Mouse (Mus musculus) lung, postnatal 36 days (tissue): ENCODE results near the gene Rdh16.
A peak's percentile ranks its signal among the peaks of the same experiment; 100 is the strongest.
"Not testable (repeated sequence)": the region's sequence is repeated elsewhere in the genome, so short reads cannot be mapped to it uniquely, and the experiment has no call there.

ENCODE experiments used
- DNase-seq: peaks from one replicate; pipeline ENCODE4 v3.0.0; 2022; ENCODE audit warnings: mixed read lengths

Gene Rdh16

GRCm38 (mm10) chr10:127800891-127801290, at the start of gene Rdh16:
Gene Rdh16 (plus strand): TSS chr10:127801152.
- DNase-seq: no peak

- DNase-seq: peak; percentile 72
These were observed 49.4 kb upstream of the Rdh16 start, which contains the start of gene Gpr182 for GRCm38 (mm10) chr10:127751548-127751947. Gene Gpr182 (minus strand): TSS chr10:127751732.

GRCm38 (mm10) chr10:127754566-127755166, 46.3 kb upstream of the Rdh16 start:
- peak; percentile 77 for DNase-seq

- DNase-seq: peak; percentile 34
These were observed 45.7 kb upstream of the Rdh16 start for GRCm38 (mm10) chr10:127755246-127755645.

DNA sequence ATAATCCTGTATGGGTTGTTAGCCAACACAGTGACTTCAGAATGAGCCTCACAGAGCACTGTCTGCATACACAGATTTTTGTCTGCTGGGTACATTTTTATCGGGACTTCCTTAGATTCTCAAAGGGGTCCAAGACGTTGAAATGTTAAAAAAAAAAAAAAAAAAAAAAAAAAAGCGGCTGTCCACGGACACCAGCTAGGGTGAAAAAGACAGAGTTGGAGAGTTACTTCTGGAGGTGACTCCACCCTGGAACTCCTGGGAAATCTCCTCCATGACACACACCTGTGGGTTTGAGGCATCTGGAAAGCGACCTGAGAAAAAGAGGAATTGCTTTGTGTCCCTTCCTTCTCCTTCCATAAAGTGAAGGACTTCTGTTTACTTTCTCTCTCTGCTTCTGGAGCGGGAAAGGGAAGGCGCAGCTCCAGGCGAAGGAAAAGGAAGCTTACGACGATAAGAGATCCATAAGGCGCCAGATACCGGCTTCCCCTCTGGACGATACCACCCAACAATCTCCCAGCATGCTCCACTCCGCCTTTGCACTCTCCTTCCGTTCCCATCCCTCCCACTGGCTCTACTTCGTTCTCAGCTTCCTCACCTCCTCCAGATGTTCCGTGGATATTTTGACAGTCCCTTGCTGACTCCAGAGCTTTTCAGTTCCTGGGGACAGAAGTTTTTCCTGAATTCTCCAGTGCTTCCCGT, 45.0 kb upstream of the Rdh16 start:
- peak; percentile 74 for DNase-seq

DNA sequence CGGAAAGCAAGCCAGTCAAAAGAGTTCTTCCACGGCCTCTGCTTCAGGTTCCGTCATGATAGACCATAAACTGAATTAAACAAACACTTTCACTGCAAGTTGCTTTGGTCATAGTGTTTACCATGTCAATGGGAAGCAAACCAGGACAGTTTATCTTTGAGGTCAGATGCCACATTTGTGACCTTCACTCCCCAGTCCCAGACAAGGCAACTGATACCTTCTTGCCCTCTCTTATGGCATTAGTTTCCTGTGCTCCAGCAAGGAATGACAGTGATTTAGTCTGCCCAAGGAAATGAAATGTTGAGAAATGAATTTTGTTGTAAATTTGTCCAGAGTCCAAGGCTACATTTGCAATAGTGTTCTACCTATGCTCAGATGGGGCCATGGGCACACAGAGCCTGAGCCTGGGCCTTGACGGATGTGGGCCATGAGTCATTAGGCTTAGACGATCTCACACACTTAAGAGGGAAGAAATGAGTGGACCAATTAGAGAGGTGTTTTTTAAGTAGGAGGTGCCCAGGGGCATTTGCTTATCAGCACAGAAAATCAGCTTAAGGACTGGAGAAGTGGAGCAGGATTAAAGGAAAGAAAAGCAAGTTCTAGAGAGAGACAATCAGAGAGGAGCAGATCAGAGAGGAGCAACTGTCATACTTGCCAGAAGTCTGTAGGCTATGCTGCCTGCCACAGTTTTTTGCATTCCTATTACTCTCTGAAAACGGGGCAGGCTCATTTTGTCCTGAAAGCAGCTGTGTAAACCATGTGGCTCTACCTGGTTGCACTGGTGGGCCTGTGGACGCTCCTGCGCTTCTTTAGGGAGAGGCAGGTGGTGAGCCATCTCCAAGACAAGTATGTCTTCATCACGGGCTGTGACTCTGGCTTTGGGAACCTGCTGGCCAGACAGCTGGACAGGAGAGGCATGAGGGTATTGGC, 41.5 kb upstream of the Rdh16 start, which contains the start of the genes Rdh1 and Rdh16f1:
TSS of gene Rdh1 (plus strand) at position 541 of the 930 bp plus-strand sequence.
TSS of gene Rdh16f1 (plus strand) at position 607 of the 930 bp plus-strand sequence.
- DNase-seq: no peak

- not testable (repeated sequence) for DNase-seq
These were observed 38.0 kb upstream of the Rdh16 start for GRCm38 (mm10) chr10:127762926-127763325.

DNA sequence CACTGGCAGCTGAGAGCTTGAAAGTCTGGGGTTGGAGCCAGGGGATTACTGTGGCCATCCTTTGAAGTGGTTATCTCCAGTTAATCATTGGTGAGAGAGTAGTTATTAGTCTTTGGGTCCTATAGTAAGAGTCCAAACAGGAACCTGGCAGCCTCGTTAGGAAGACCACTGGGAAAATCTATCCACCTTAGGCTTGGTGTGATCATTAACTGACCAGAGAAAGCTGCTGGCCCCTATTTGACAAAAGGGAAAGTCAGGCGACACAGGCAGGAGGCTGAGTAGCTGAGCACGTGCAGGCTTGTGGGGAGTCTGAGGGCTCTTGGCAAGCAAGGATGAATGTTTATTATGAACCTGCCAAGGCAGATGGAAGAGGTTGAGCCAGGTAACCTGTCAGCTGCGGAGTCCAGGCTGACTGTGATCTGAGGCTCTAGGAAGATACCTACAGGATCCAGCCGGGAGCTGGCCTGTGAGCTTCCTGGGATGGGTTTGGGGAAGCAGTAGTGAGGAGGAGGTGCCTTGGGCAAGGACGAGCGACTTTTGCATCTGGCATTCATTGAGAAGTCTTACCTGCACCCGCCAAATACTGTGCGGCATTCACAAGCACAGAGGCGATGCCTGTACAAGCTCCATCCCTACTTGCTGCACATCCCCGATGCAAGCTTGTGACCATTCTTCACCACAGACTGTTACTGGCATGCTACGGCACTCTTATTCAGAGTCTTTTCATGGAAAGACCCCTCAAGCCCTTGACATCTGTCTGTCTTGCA, 36.9 kb upstream of the Rdh16 start:
- no peak for DNase-seq

DNA sequence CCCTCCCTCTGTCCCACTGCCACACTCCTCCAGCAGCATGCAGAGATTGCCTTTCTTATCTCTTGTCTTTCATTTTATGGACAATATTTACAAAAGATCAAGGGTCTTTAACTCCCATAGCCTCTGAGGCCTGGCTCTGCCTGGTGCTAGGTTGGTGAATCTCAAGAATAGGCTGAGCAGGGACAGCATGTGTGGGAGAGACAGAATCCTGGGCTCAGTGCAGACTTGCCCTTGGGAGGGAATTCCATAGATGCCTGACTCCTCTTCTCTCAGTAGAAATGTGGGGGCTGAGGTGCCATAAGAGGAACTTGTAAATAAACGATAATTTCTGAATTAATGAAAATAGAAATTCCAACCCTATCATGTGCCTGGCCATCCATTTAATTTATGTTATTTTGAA, 34.4 kb upstream of the Rdh16 start:
- no peak for DNase-seq

- DNase-seq: no peak
These were observed 24.9 kb upstream of the Rdh16 start, which contains the start of gene Rdh9 for GRCm38 (mm10) chr10:127776011-127776410. Gene Rdh9 (plus strand): TSS chr10:127776386.

GRCm38 (mm10) chr10:127782321-127782720, 18.6 kb upstream of the Rdh16 start:
- not testable (repeated sequence) for DNase-seq

GRCm38 (mm10) chr10:127785411-127785810, 15.5 kb upstream of the Rdh16 start:
- DNase-seq: not testable (repeated sequence)

- no peak for DNase-seq
These were observed 1.7 kb upstream of the Rdh16 start for GRCm38 (mm10) chr10:127799295-127799694.

DNA sequence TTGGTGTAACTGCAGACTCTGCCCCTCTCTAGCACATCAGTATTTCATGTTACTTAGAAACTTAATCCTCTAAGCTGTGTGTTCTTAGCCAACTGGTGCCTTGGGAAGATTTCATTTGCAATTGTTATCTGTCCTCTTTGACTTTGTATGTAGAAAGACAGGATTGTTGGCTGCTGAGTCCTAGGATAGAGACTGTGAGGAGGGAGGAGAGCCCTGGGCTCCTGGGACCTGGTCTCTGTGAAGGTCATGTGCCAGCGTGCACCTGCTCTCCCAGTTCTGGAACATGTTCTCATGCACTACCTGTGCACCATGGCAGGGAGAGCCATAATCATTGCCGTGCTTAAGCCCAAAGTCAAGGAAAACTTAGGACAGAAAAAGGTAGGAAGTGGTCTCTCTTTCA, 660 bp downstream of the Rdh16 start:
- no peak for DNase-seq

DNA sequence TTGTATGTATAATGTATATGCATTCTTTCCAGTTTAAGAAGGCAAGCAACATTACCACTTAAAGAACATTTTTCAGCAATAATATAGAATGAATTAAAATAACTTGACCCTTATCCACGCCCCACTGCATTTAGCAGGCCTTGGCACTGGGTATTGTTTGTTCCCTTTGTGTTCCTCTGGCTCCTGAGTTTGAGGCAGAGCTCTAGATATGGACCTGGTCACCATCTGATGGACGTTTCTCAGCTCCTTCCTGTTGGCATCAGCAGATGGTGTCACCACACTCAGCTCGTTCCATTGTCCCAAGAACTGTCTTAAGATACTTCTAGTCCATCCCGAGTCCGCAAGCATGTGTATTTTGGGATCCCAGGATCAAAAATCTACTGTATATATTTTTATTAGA, 1.3 kb downstream of the Rdh16 start:
- no peak for DNase-seq

DNA sequence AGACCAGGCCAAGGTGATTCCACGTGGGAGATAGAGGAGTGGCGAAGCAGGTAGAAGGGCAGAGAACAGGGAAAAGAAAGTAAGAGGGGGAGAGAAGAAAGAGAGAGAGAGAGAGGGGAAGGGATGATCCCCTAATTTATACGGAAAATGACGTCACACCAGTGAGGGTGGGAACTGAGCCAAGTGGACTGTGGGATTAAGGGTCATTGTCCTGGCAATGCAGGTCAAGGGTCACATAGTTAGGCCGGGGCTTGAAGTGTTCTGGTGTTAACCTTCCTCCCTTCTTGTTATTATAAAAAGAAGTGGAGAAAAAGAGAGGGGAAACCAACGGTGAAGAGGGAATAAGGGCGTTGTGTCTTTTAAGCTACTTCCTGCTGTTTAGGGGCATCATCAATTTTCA, 3.5 kb downstream of the Rdh16 start:
- DNase-seq: no peak

GRCm38 (mm10) chr10:127815888-127816287, 14.9 kb downstream of the Rdh16 start:
- DNase-seq: no peak

GRCm38 (mm10) chr10:127817268-127817910, 16.4 kb downstream of the Rdh16 start:
- not testable (repeated sequence) for DNase-seq

DNA sequence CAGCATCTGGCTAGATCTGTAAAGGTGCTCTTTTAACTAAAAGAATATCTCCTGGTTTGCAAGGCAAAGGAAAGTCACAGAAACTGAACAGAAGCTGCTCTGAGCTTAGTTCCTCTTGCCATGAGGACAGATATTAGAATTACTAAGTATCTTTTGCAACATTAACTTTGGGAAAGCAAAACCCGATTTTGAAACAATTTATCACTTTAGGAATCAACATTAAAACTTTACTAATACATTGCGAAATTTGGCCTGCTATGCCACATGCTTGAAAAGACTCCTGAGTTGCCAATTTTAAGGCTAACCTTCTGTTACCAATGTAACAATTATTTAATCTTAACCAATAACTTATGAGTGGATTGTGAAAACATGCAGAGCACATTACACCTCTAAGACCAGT, 20.9 kb downstream of the Rdh16 start:
- not testable (repeated sequence) for DNase-seq

- peak; percentile 44 for DNase-seq
These were observed 24.4 kb downstream of the Rdh16 start for GRCm38 (mm10) chr10:127825386-127825785.

- DNase-seq: no peak
These were observed 28.2 kb downstream of the Rdh16 start for GRCm38 (mm10) chr10:127829121-127829520.

DNA sequence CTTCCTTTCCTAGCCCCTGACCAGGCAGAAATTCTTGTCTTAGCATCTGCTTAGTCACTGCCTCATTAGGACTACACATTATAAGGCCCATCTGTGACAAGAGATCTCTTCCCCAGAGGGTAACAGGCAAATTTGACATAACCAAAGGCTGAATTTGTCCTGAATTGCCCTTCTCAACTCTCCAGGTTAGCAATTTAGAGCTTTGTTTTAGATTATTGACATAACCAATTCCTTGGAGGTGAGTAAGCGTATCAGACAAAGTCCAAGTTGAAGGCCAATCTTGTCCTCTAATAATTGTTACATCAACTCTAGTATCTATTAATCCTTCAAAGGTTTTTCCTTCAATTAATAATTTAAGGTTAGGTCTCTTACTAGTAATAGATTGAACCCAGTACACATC, 33.2 kb downstream of the Rdh16 start:
- not testable (repeated sequence) for DNase-seq
